Mouse (Mus musculus): ENCODE data around the gene Rnf181.

The Rnf181 gene

GRCm38 (mm10) chr6:72366844-72367443 is at the start of gene Rnf181:
TSS of gene Rnf181 (minus strand) at chr6:72366956.
- no peak for DNase-seq

GRCm38 (mm10) chr6:72415964-72416772 is 49.4 kb upstream of the Rnf181 start:
- no peak for DNase-seq

GRCm38 (mm10) chr6:72415181-72415580 is 48.4 kb upstream of the Rnf181 start:
- no peak for DNase-seq

GRCm38 (mm10) chr6:72414076-72414756 is 47.5 kb upstream of the Rnf181 start, which contains the start of gene Ggcx:
TSS of gene Ggcx (plus strand) at chr6:72414308.
- peak; percentile 96 for DNase-seq

GRCm38 (mm10) chr6:72410518-72410917 is 43.8 kb upstream of the Rnf181 start:
- DNase-seq, result no peak

GRCm38 (mm10) chr6:72410003-72410402 is 43.2 kb upstream of the Rnf181 start:
- DNase-seq, result no peak

- no peak for DNase-seq
These were observed 42.8 kb upstream of the Rnf181 start for GRCm38 (mm10) chr6:72409567-72409966.

GRCm38 (mm10) chr6:72407119-72407518 is 40.4 kb upstream of the Rnf181 start:
- peak; percentile 79 for DNase-seq

GRCm38 (mm10) chr6:72405356-72405755 is 38.6 kb upstream of the Rnf181 start:
- no peak for DNase-seq

GRCm38 (mm10) chr6:72401875-72402274 is 35.1 kb upstream of the Rnf181 start:
- DNase-seq, result peak; percentile 79

- no peak for DNase-seq
These were observed 33.2 kb upstream of the Rnf181 start for GRCm38 (mm10) chr6:72399967-72400366.

GRCm38 (mm10) chr6:72396837-72397251 is 30.1 kb upstream of the Rnf181 start:
- DNase-seq, result no peak

GRCm38 (mm10) chr6:72392341-72392740 is 25.6 kb upstream of the Rnf181 start:
- no peak for DNase-seq

GRCm38 (mm10) chr6:72390795-72391521 is 24.2 kb upstream of the Rnf181 start:
- DNase-seq, result peak; percentile 94

GRCm38 (mm10) chr6:72389941-72390771 is 23.4 kb upstream of the Rnf181 start, which contains the start of gene Vamp8:
TSS of gene Vamp8 (minus strand) at chr6:72390703.
- peak; percentile 94 for DNase-seq

GRCm38 (mm10) chr6:72389471-72389940 is 22.8 kb upstream of the Rnf181 start:
- no peak for DNase-seq

GRCm38 (mm10) chr6:72388791-72389329 is 22.1 kb upstream of the Rnf181 start:
- no peak for DNase-seq

- no peak for DNase-seq
These were observed 21.5 kb upstream of the Rnf181 start for GRCm38 (mm10) chr6:72388266-72388665.

GRCm38 (mm10) chr6:72387816-72388215 is 21.1 kb upstream of the Rnf181 start:
- no peak for DNase-seq

GRCm38 (mm10) chr6:72386561-72386960 is 19.8 kb upstream of the Rnf181 start:
- DNase-seq, result no peak

GRCm38 (mm10) chr6:72385258-72385657 is 18.5 kb upstream of the Rnf181 start:
- DNase-seq, result no peak

- DNase-seq, result no peak
These were observed 17.2 kb upstream of the Rnf181 start for GRCm38 (mm10) chr6:72383952-72384351.

Measured in kidney, adult 11 months (tissue).